Mouse (Mus musculus) ES-E14 (cell line): Measurements from ENCODE around the gene Olfr360. TPM values are rescaled to one million over a fixed set of nuclear protein-coding genes. Genes with fewer than 3 reads are reported as not detected.
"Not testable (repeated sequence)": the region's sequence is repeated elsewhere in the genome, so short reads cannot be mapped to it uniquely, and the experiment has no call there.

Source experiments
- DNase-seq: peaks from one replicate; pipeline ENCODE4 v3.0.0-alpha.2; 2013; ENCODE audit warnings: low read depth, low spot score
- H3K27ac ChIP-seq: 2 replicates; pipeline ENCODE4 v1.5.1; 2012; ENCODE audit warnings: low read depth, mild to moderate bottlenecking, low read length, moderate library complexity, mixed read lengths; ENCODE audit not compliant: poor library complexity, insufficient read depth, severe bottlenecking
- H3K36me3 ChIP-seq: 2 replicates; pipeline ENCODE4 v1.6.1; 2012; ENCODE audit warnings: mild to moderate bottlenecking, low read length, moderate library complexity, mixed read lengths; ENCODE audit not compliant: control insufficient read depth, poor library complexity, insufficient read depth, severe bottlenecking
- H3K4me1 ChIP-seq, 2 experiments: fragments of 150-350 bp in 1 of 2; sonication (generic) in 1 of 2; 2 replicates each; pipeline ENCODE4 v1.6.1; 2012; ENCODE audit warnings: low read length in 2 of 2, mild to moderate bottlenecking in 1 of 2, mixed read lengths in 1 of 2; ENCODE audit not compliant: control insufficient read depth in 2 of 2, insufficient read depth in 2 of 2, poor library complexity in 1 of 2
- H3K4me3 ChIP-seq, 2 experiments: fragments of 150-350 bp in 1 of 2; sonication (generic) in 1 of 2; 2 replicates each; pipeline ENCODE4 v1.5.1; 2012; ENCODE audit warnings: low read length in 2 of 2, low read depth in 1 of 2, mild to moderate bottlenecking in 1 of 2, mixed read lengths in 1 of 2; ENCODE audit not compliant: insufficient read depth in 1 of 2, poor library complexity in 1 of 2, severe bottlenecking in 1 of 2
- H3K9ac ChIP-seq: 2 replicates; pipeline ENCODE4 v1.6.1; 2012; ENCODE audit warnings: low read depth, mild to moderate bottlenecking, low read length, mixed read lengths; ENCODE audit not compliant: poor library complexity, insufficient read depth, severe bottlenecking
- H3K9me3 ChIP-seq: fragments of 150-350 bp; sonication (generic); 2 replicates; pipeline ENCODE4 v1.6.1; 2012; ENCODE audit warnings: low read depth, mild to moderate bottlenecking, low read length; ENCODE audit not compliant: control insufficient read depth, insufficient read depth
- CHD2 ChIP-seq: IDR thresholded peaks from 2 replicates; pipeline ENCODE4 v1.6.1; 2014; ENCODE audit warnings: mild to moderate bottlenecking, low read depth, low read length, inconsistent platforms
- HCFC1 ChIP-seq: IDR thresholded peaks from 2 replicates; pipeline ENCODE4 v1.6.1; 2012; ENCODE audit warnings: low read length, inconsistent platforms, borderline replicate concordance; ENCODE audit not compliant: insufficient read depth
- MAFK ChIP-seq: IDR thresholded peaks from 2 replicates; pipeline ENCODE4 v1.6.1; 2014; ENCODE audit warnings: mild to moderate bottlenecking, low read depth, low read length, inconsistent platforms; ENCODE audit not compliant: insufficient read depth
- ZC3H11A ChIP-seq: IDR thresholded peaks from 2 replicates; pipeline ENCODE4 v1.6.1; 2012; ENCODE audit warnings: low read depth, mild to moderate bottlenecking, inconsistent platforms, low read length, borderline replicate concordance
- in situ Hi-C, 2 experiments: fragments of 600-800 bp; cut with MboI; formaldehyde crosslinking; loops; one replicate each; pipeline ENCODE4 v1.15.1; 2025; ENCODE audit warnings: low sequenced_read_pairs in 2 of 2, inconsistent platforms in 1 of 2; ENCODE audit not compliant: unreplicated experiment in 2 of 2
- total RNA-seq: library from RNA; depleted of rRNA; stranded (reverse); fragments of 300-350 nt; gene quantifications from 2 replicates; pipeline ENCODE4 v1.2.3, GENCODE M21; 2012; rRNA removed

Olfr360 gene
- total RNA-seq: not detected in 2 replicates

DNA sequence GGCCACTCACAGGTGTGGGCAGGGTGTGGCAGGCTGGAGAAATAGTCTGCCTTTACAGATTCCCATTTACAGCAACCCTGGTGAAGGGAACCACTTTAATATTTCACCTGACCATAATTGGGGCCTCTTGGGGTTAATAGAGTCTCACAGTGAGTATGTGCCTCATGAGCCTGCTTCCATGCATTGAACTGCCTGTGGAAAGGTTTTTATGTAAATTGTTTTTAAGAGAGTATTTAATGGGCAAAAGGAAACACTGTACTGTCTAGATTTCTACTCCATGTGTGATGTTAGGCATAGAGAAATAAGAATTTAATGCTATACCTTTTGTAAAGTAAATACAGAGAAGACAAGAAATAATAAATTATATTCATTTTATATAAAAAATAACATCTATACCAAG lies at the start of gene Olfr360:
Gene Olfr360 (plus strand): TSS at position 301 of the 400 bp plus-strand sequence.
- no peak within 1 kb of the TSS for H3K27ac ChIP-seq
- TF ChIP-seq HCFC1: no peak
- TF ChIP-seq CHD2: no peak
- TF ChIP-seq ZC3H11A: no peak
- no peak for TF ChIP-seq MAFK
- H3K9me3 ChIP-seq: no peaks in the 10 kb centered on the region
- no peak for DNase-seq
- in situ Hi-C loops: no loop called here
- no peaks in the 10 kb centered on the region for H3K36me3 ChIP-seq
- H3K4me1 ChIP-seq: no peaks in the 10 kb centered on the region
- H3K4me3 ChIP-seq: no peak within 1 kb of the TSS
- H3K9ac ChIP-seq: no peak within 1 kb of the TSS

DNA sequence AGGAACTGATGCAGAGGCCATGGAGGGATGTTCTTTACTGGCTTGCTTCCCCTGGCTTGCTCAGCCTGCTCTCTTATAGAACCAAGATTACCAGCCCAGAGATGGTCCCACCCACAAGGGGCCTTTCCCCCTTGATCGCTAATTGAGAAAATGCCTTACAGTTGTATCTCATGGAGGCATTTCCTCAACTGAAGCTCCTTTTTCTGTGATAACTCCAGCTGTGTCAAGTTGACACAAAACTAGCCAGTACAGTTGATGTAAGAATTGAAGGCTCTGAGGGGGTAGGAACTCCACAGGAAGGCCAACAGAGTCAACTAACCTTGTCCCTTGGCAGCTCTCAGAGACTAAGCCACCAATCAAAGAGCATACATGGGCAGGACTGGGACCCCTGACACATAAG lies 23.6 kb downstream of the Olfr360 start, which contains the start of gene Olfr361:
Gene Olfr361 (minus strand): TSS at position 101 of the 400 bp plus-strand sequence.
- H3K36me3 ChIP-seq, in situ Hi-C loops: not testable (repeated sequence)

DNA sequence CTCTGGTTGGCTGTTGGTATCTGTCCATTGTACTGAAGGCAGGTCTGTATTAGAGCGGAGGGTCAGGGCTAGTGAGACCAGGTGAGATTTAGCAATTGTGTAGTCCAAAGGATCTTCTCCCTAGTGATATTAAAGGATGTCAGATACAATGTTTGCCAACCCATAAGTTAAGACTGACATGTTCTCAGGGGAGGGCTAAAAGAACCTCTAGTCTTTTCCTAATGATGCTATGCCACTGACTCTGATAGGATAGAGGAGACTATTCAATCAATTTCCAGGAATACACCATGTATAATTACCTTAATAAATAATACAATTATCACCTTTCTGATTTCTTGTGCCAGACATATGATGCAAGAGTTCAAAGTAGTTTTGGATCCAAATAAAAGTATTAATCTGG lies 52.3 kb downstream of the Olfr360 start, which contains the start of gene Olfr362:
Gene Olfr362 (minus strand): TSS at position 101 of the 400 bp plus-strand sequence.
- TF ChIP-seq HCFC1: no peak
- Histone ChIP-seq H3K36me3 (no peaks in the 10 kb centered on the region), H3K4me1 (no peaks in the 10 kb centered on the region), H3K9me3 (no peaks in the 10 kb centered on the region), H3K9ac (no peak within 1 kb of the TSS), H3K27ac (no peak within 1 kb of the TSS), H3K4me3 (no peak within 1 kb of the TSS)
- no peak for DNase-seq
- in situ Hi-C loops: no loop called here

More for the DNA sequence above, 23.6 kb downstream of the Olfr360 start, which contains the start of gene Olfr361:
- H3K4me3 ChIP-seq, H3K9ac ChIP-seq, DNase-seq, H3K27ac ChIP-seq, H3K4me1 ChIP-seq, H3K9me3 ChIP-seq: not testable (repeated sequence)

Other genes starting within 250 kb of the Olfr360 start
- not detected in 2 replicates for gene Olfr3, start 248.7 kb upstream of the Olfr360 start, total RNA-seq
- not detected in 2 replicates for gene Olfr350, start 219.4 kb upstream of the Olfr360 start, total RNA-seq
- gene Olfr351, start 203.1 kb upstream of the Olfr360 start, total RNA-seq: not detected in 2 replicates
- gene Olfr352, start 197.3 kb upstream of the Olfr360 start, total RNA-seq: not detected in 2 replicates
- not detected in 2 replicates for gene Olfr353, start 172.8 kb upstream of the Olfr360 start, total RNA-seq
- not detected in 2 replicates for gene Olfr354, start 160.1 kb upstream of the Olfr360 start, total RNA-seq
- gene Olfr355, start 136.8 kb upstream of the Olfr360 start, total RNA-seq: not detected in 2 replicates
- gene Olfr356, start 128.6 kb upstream of the Olfr360 start, total RNA-seq: not detected in 2 replicates
- gene Olfr357, start 71.9 kb upstream of the Olfr360 start, total RNA-seq: not detected in 2 replicates
- not detected in 2 replicates for gene Olfr358, start 56.4 kb upstream of the Olfr360 start, total RNA-seq
- gene Olfr361, start 23.5 kb downstream of the Olfr360 start, total RNA-seq: not detected in 2 replicates
- not detected in 2 replicates for gene Olfr362, start 52.2 kb downstream of the Olfr360 start, total RNA-seq
- not detected in 2 replicates for gene Olfr364-ps1, start 73.6 kb downstream of the Olfr360 start, total RNA-seq
- gene Olfr365, start 122.5 kb downstream of the Olfr360 start, total RNA-seq: not detected in 2 replicates
- not detected in 2 replicates for gene Olfr366, start 145.8 kb downstream of the Olfr360 start, total RNA-seq